Mouse (Mus musculus): ENCODE data around the gene Gsap. TPM values are rescaled to one million over a fixed set of nuclear protein-coding genes. Genes with fewer than 3 reads are reported as not detected.

Gene Gsap
- polyA plus RNA-seq, 1 experiment from 2014 or later = 7.7 TPM

DNA sequence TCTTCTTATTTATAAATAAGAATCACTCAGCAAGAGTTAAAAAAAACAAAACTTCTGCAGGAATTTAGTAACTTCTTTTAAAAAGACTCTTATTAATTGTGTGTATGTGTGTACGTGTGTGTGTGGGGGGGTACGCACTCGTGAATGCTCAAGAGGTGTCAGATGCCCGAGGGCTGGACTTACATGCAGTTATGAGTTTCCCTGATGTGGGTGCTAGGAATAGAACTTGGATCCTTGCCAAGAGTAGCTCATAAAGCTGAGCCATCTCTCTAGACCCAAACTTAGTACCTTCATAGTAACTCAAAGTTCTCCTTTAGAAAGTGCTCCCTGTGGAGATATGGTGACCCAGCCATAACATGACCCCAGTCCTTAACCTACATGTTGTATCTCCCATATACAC is 20.0 kb downstream of the Gsap start:
- no peak overlapping the region for H3K4me3 ChIP-seq (ENCODE audit: inconsistent target)
- H3K27ac ChIP-seq = no peak overlapping the region
- WGBS (ENCODE audit: missing documents) = 69% methylated on average over 4 of the region's 4 CpGs
- peaks cover 14% of the 10 kb centered on the region; the same call in 1 of the 2 replicates for H3K36me3 ChIP-seq (ENCODE audit: inconsistent target)
- no peaks in the 10 kb centered on the region; the same call in 1 of the 2 replicates for H3K79me2 ChIP-seq (ENCODE audit: inconsistent target)

DNA sequence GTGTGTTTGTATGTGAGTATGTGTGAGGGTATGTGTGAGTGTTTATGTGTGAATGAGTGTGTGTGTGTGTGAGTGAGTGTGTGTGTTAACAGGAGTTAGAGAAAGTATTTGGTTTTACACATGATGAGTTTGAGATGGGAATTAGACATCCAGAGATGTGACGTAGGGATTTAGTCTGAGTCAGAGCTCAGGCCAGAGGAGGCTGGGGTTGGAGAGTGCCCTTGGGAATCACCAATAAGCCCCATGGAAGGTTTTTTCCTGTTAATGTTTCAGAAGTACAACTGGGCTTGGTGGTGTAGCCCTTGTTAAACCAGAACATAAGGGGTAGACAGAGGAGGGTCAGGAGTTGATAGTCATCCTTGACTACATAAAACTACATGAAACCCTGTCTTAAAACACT is 25.4 kb downstream of the Gsap start:
- 100% methylated on average over 1 of the region's 1 CpGs for WGBS (ENCODE audit: missing documents)
- Histone ChIP-seq H3K27ac (no peak overlapping the region), H3K79me2 (ENCODE audit: inconsistent target) (no peaks in the 10 kb centered on the region; the same call in 1 of the 2 replicates), H3K4me3 (ENCODE audit: inconsistent target) (no peak overlapping the region), H3K36me3 (ENCODE audit: inconsistent target) (peaks cover 19% of the 10 kb centered on the region; the same call in 1 of the 2 replicates)

DNA sequence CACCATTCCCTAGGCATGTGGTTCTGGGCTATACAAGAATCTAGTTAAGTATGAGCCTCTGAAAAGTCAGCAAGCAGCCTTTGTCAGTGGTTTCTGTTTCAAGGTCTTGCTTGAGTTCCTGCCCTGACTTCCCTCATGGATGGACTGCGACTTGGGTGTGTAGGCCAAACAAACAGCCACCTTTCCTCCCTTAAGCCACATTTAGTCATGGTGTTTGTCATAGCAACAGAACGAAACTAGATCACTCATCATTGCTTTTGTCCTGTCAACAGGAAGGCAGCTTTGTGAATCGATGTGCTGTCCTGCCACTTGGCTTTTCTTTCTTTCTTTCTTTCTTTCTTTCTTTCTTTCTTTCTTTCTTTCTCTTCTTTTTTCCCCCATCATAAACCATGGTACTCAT is 26.9 kb downstream of the Gsap start:
- no peaks in the 10 kb centered on the region; the same call in 1 of the 2 replicates for H3K79me2 ChIP-seq (ENCODE audit: inconsistent target)
- WGBS (ENCODE audit: missing documents) = 92% methylated on average over 3 of the region's 3 CpGs
- no peak overlapping the region for H3K27ac ChIP-seq
- no peak overlapping the region for H3K4me3 ChIP-seq (ENCODE audit: inconsistent target)
- H3K36me3 ChIP-seq (ENCODE audit: inconsistent target) = peaks cover 9% of the 10 kb centered on the region; the same call in 1 of the 2 replicates

DNA sequence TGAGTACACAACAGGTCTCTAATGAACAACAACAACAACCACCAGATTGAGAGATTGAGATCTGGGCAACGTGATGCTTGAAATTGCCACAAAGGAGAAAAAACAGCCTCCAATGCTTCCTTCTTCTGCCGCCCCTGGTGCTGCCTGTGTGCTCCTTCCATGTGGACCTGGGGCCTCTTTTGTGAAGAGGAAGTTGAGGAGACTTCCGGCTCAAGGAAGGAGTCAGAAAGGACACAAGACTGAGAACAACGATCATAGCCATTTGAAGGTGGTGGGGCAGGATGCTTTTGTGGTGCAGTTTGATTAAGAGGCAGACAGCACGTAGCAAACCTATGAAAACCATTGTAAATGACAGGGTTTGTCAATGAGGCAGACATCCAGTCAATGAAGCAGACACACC is 27.7 kb downstream of the Gsap start:
- no peak overlapping the region for H3K4me3 ChIP-seq (ENCODE audit: inconsistent target)
- no peak overlapping the region for H3K27ac ChIP-seq
- WGBS (ENCODE audit: missing documents) = 16% methylated on average over 5 of the region's 5 CpGs
- peaks cover 5% of the 10 kb centered on the region; the same call in 1 of the 2 replicates for H3K36me3 ChIP-seq (ENCODE audit: inconsistent target)
- no peaks in the 10 kb centered on the region; the same call in 1 of the 2 replicates for H3K79me2 ChIP-seq (ENCODE audit: inconsistent target)

DNA sequence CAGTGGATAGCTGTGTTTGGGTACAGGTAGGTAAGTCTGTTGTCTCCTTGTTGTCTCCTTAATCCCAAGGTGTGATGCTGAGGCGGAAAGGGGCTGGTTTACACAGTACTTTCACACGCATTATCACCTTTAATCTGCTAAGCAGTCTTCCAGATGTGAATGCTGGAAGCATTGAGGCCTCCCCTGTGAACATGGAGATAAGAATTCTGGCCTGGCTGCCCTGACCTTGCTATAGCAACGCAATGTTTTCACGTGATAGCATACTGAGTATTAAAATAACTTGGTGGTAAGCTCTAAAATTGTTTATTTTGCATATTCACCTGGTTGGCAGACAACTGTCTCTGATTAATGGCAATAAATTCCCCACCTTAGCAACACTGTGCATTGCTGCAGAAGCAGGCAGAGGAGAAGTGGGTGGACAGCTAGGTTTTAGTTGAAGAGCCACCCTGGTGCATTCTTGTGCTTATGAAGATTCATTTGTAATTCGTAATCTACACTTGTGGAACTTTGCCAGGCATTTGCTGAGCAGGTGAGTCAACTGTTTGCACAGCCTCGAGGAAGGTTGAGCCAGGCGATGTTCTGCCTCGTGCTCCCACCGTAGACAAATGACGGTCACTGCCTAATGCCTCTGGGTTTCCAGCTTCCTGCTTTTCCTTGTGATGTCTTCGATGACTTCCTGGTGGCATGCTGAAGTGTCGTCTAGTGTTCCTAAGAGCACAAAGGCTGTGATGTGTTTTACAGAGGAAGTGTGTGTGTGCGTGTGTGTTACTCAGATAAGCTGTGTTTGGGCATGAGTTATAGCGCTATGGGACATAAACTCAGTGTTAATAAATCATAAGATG is 31.6 kb downstream of the Gsap start:
- Histone ChIP-seq H3K36me3 (ENCODE audit: inconsistent target) (peaks cover 14% of the 10 kb centered on the region), H3K4me3 (ENCODE audit: inconsistent target) (no peak overlapping the region), H3K27ac (no peak overlapping the region), H3K79me2 (ENCODE audit: inconsistent target) (no peaks in the 10 kb centered on the region)
- 58% methylated on average over 14 of the region's 14 CpGs for WGBS (ENCODE audit: missing documents)

DNA sequence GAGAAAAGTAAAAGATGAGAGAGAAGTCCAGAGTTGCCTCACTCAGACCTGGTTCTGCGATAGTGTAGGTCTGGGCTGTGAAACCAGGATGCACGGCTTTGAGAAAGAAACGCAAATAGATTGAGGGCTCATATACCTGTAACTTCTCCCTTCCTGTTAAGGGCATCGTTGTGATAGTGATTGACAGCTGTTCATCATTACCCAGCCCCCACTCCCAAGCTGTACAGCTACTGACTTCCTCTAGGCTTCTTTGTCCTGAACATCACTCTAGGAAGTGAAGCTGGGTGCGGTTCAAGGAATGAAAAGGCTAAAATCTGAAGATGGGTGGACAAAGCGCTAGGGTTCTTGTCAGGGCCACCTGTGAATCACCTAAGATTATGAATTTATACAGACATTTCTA is 46.8 kb downstream of the Gsap start:
- WGBS (ENCODE audit: missing documents) = 86% methylated on average over 6 of the region's 6 CpGs
- H3K79me2 ChIP-seq (ENCODE audit: inconsistent target) = no peaks in the 10 kb centered on the region
- H3K36me3 ChIP-seq (ENCODE audit: inconsistent target) = peaks cover 30% of the 10 kb centered on the region
- no peak overlapping the region for H3K27ac ChIP-seq
- no peak overlapping the region for H3K4me3 ChIP-seq (ENCODE audit: inconsistent target)

DNA sequence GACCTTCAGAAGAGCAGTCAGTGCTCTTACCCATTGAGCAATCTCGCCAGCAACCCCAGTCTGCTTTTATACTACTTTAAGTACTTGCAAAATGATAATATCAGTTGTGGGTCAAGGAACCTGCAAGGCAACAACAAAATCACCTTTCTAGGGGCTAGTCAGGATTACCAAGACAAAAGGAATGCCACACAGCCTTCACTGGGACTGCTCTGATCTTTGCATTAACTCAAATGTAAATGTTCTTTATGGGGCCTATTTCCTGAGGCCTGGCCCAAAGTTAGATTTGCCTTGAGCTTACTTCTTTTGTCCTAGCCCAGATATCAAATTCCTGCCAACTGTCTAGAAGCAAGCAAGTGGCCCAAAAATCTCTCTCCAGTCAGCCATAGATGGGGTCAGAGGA is 58.5 kb downstream of the Gsap start:
- H3K36me3 ChIP-seq (ENCODE audit: inconsistent target) = peaks cover 17% of the 10 kb centered on the region; the same call in 1 of the 2 replicates
- no peak overlapping the region for H3K27ac ChIP-seq
- 100% methylated on average over 1 of the region's 1 CpGs for WGBS (ENCODE audit: missing documents)
- H3K79me2 ChIP-seq (ENCODE audit: inconsistent target) = no peaks in the 10 kb centered on the region
- H3K4me3 ChIP-seq (ENCODE audit: inconsistent target) = no peak overlapping the region

DNA sequence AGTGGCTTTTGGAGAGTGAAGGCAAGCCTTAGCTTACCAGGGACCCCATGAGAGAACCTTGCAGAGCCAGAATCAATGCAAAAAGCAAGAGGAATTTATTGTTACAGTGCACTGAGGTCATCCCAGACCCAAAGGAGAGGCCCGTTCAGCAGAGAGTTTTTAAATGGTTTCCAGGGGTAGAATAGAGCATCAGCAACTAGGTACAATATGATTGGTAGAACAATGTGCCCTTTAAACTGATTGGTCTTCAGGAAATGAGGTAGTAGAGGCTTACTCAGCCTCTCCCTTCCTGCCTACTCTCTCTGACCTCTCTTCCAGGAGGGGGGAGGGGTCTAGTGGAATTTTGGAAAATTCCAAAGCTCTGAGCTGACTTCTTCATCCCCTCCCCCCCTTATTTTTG is 59.2 kb downstream of the Gsap start:
- peaks cover 24% of the 10 kb centered on the region; the same call in 1 of the 2 replicates for H3K36me3 ChIP-seq (ENCODE audit: inconsistent target)
- no peaks in the 10 kb centered on the region for H3K79me2 ChIP-seq (ENCODE audit: inconsistent target)
- 95% methylated on average over 1 of the region's 1 CpGs for WGBS (ENCODE audit: missing documents)
- H3K27ac ChIP-seq = no peak overlapping the region
- no peak overlapping the region for H3K4me3 ChIP-seq (ENCODE audit: inconsistent target)

DNA sequence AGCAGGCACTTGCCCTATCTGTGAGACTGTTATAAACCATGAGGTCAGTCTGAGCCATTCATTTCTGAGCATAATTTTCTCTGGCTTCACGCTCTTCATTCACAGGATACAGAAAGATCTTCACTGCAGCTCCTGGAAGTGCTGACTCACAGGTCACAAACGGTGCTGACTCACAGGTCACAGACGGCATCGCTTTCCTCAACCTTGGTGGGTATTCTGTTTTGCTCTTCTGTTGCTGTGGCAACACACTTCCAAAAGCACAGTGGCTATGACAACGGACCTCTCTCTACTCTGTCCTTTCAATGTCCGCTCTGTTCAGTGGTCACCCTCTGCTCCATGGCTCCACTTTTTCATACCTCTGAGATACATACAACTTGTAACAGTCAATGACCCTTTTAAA is 60.7 kb downstream of the Gsap start:
- WGBS (ENCODE audit: missing documents) = 86% methylated on average over 6 of the region's 6 CpGs
- no peak overlapping the region for H3K27ac ChIP-seq
- no peak overlapping the region for H3K4me3 ChIP-seq (ENCODE audit: inconsistent target)
- H3K79me2 ChIP-seq (ENCODE audit: inconsistent target) = no peaks in the 10 kb centered on the region
- H3K36me3 ChIP-seq (ENCODE audit: inconsistent target) = peaks cover 36% of the 10 kb centered on the region

DNA sequence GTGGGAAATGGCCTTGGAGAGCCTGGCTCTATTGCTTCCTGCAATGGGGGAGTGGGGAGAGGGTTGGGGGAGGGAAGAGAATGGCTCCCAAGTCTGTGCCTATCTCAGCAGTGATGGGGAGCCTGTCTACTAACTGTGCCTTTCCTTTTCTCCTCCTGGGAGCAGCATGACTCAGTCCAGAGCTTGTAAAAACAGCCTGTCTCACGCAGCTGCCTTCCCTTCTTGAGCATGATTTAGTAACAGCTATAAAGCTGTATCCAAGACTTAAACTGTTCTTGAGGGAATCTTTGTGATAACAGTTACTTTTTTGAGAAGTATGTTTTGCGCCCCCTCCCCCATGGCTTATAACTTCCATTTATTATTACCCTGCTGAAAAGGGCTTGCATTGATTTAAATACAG is 61.9 kb downstream of the Gsap start:
- Histone ChIP-seq H3K79me2 (ENCODE audit: inconsistent target) (no peaks in the 10 kb centered on the region), H3K4me3 (ENCODE audit: inconsistent target) (no peak overlapping the region), H3K36me3 (ENCODE audit: inconsistent target) (peaks cover 37% of the 10 kb centered on the region), H3K27ac (no peak overlapping the region)
- 96% methylated on average over 2 of the region's 2 CpGs for WGBS (ENCODE audit: missing documents)

DNA sequence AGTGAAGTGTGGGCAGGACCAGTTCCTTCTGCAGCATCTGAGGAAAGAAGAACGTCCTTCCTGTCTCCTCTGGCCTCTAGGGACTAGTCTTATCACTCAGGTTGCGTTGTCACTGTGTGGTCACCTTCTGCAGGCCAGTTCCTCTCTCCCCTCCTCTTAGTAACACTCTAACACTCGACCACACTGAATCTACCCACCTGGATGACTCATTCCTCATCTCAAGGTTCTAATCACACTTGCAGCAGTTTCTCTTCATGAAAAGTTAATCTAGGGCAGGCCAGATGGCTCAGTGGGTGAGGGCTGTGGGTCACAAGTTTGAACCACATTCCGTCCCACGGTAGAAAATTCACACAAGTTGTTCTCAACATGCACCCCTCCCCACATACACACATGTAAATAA is 62.8 kb downstream of the Gsap start:
- Histone ChIP-seq H3K79me2 (ENCODE audit: inconsistent target) (no peaks in the 10 kb centered on the region), H3K36me3 (ENCODE audit: inconsistent target) (peaks cover 34% of the 10 kb centered on the region), H3K27ac (no peak overlapping the region), H3K4me3 (ENCODE audit: inconsistent target) (no peak overlapping the region)
- 43% methylated on average over 5 of the region's 5 CpGs for WGBS (ENCODE audit: missing documents)

DNA sequence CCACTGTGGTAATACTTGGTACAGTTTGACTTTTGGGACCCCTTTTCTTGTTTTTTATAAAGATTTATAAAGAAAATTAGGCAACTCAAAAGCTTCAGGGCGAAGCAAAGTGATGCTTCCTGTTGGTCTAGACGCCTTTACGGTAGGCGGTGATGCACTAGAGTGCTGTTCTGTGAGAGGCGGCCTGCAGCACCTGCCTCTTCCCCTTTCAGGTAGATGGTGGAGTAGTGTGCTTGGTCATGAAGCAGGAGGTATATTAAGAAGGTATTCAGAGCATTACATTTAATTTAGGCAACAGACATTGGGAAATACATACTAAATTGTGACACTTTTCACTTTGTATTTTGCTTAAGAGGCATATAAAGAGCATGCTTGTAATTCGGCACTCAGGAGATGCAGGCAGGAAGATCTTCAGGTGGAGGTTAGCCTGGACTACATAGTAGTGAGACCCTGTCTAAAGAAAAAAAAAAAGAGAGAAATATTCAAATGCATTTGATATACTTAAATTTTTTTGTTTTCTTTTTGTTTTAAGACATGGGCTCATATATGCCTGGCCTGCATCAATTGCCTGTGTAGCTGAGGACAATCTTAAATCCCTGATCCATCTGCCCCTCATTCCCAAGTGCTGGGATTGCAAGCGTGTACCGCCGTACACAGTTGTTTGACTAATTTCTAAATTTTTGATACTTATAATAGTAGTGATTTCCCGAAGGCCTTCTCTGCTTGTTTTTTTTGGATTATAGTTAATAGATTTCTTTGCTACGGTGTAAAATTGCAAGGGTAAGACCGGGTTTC is 68.9 kb downstream of the Gsap start:
- H3K4me3 ChIP-seq (ENCODE audit: inconsistent target) = no peak overlapping the region
- WGBS (ENCODE audit: missing documents) = 61% methylated on average over 12 of the region's 12 CpGs
- no peaks in the 10 kb centered on the region for H3K79me2 ChIP-seq (ENCODE audit: inconsistent target)
- peaks cover 32% of the 10 kb centered on the region for H3K36me3 ChIP-seq (ENCODE audit: inconsistent target)
- H3K27ac ChIP-seq = no peak overlapping the region

DNA sequence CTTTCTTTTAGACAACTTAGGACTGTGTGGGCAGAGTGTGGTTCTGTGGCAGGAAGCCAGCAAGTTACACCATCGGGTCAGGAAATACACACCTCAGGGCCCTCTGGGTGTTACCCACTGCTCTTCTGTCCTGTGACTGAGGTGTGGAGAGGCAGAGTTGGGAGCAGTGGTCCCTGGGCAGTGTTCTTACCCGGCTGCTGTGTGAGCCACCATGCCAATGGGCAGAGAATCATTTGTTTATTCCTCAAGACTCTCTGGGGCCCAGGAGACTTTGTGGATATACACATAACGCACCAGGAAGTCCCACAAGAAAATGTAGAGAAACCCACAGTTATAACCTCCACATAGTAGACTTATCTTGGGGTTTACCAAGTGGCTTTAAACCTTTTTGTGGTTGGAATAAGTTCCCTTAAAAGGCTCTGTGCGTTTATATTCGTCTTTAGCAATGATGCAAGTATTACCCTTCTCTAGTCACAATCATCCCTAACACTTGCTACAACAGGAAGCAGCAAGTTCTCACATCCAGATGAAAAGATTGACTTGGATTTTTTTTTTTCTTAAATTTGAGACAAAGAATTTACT is 69.6 kb downstream of the Gsap start:
- no peaks in the 10 kb centered on the region for H3K79me2 ChIP-seq (ENCODE audit: inconsistent target)
- no peak overlapping the region for H3K4me3 ChIP-seq (ENCODE audit: inconsistent target)
- H3K36me3 ChIP-seq (ENCODE audit: inconsistent target) = peaks cover 27% of the 10 kb centered on the region
- WGBS (ENCODE audit: missing documents) = 19% methylated on average over 5 of the region's 5 CpGs
- no peak overlapping the region for H3K27ac ChIP-seq

DNA sequence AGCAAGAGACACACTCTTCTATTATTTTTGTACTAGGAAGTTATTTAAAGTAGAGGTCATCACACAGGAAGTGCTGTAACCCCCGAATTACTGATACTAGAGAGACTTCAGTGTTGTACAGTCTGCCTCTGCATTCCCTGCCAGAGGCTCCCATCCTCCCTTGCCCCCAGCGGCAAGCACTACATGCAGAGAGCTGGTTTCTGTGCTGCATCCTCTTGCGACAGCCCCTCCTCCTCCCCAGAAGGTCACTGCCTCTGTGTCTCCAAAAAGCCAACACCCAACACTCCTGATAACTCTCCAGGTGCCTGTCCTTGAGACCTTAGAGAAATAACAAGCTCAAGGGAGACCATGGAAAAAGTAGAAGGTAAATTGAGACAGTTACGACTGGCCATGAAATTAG is 71.1 kb downstream of the Gsap start:
- H3K27ac ChIP-seq = no peak overlapping the region
- H3K4me3 ChIP-seq (ENCODE audit: inconsistent target) = no peak overlapping the region
- 62% methylated on average over 4 of the region's 4 CpGs for WGBS (ENCODE audit: missing documents)
- no peaks in the 10 kb centered on the region for H3K79me2 ChIP-seq (ENCODE audit: inconsistent target)
- peaks cover 15% of the 10 kb centered on the region; the same call in 1 of the 2 replicates for H3K36me3 ChIP-seq (ENCODE audit: inconsistent target)

Data from macrophage (primary cell).